Mouse (Mus musculus) frontal cortex, adult 2 months (tissue): Measurements from ENCODE around the gene Wdr3. TPM values are rescaled to one million over a fixed set of nuclear protein-coding genes. Genes with fewer than 3 reads are reported as not detected.

Experiments
- polyA plus RNA-seq: library from polyadenylated mRNA; depleted of rRNA; stranded (reverse); fragments of >200 nt; gene quantifications from 2 replicates; pipeline ENCODE4 v1.2.3, GENCODE M21; 2012; rRNA removed

The Wdr3 gene
- polyA plus RNA-seq, 1 experiment = 18.4 TPM

Other genes starting within 250 kb of the Wdr3 start
- gene Gdap2, start within 50 bp of the Wdr3 start, polyA plus RNA-seq = 28.7 and 31.8 TPM in 2 replicates